30 mouse cellular contexts compared by ENCODE assay signal in the genomic region with DNA sequence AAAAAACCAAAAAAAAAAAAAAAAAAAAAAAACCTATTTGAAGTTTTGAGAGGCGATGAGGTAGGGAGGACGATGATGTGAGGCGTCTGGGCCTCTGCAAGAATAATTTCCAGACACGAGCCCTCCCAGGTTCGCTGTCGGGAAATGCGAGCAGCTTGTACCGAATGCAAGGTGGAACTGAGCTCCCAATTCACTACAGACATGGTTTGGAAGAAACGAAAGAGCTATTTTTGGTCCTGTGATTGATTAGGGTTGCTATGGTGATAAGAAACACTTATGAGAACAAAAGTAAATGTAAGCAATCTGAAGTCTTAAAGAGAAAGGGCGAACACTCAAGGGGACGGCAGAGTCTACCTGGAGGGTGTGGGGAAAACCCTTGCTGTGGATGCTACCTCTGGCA.
DNase-seq lines count a peak whose midpoint lies in the region; ATAC-seq and TF ChIP-seq lines count a peak whose summit lies in the region.
"Had no signal": no experiment of that assay in that cellular context is flagged by ENCODE, and none has a peak within 500 bp of the region (broad histone marks: within the 10 kb centered on the region; RNA-seq: fewer than 3 reads in every experiment).

No protein-coding gene starts in this region.

- peak; percentile 27 for DNase-seq in forebrain, embryonic 14.5 days (ENCODE audit: low spot score)
- DNase-seq in forebrain, embryonic 10.5 days (ENCODE audit: extremely low spot score, low spot score) = no peak
- DNase-seq in layer of hippocampus, adult 2 months (ENCODE audit: low spot score in 2 of 2) = no peak
- DNase-seq in layer of hippocampus, postnatal 25 days (ENCODE audit: extremely low spot score in 1 of 2, low spot score in 1 of 2) = no peak
- DNase-seq in ES-E14 (ENCODE audit: low read depth, low spot score) = no peak
- DNase-seq in heart, adult 2 months = no peak
- DNase-seq: adrenal gland, postnatal 14 days; cerebellum, adult 8-10 months; cerebellum, postnatal 25 days; gastrocnemius, postnatal 25 days; heart, adult 11 months; heart, postnatal 36 days; kidney, adult 11 months; kidney, postnatal 36 days; layer of hippocampus, postnatal 36 days; liver, embryonic 13.5 days; lung, adult 18-20 months; lung, postnatal 4 days; retina, postnatal 1 day; spleen, adult 18-20 months; thymus, postnatal 14 days had no signal

- ATAC-seq in forebrain, embryonic 14.5 days = no peak
- ATAC-seq in monocyte, adult 5-6 weeks (replicated peaks; ENCODE audit: insufficient number of reproducible peaks, low FRiP score, low TSS enrichment, poor library complexity, severe bottlenecking) = no peak
- ATAC-seq: lung, postnatal 0 days had no signal

- in situ Hi-C loops in ES-E14 (cut with MboI; ENCODE audit: low sequenced_read_pairs in 2 of 2, unreplicated experiment in 2 of 2) = no loop called here

- no peaks in the 10 kb centered on the region for H3K4me1 ChIP-seq in forebrain, embryonic 14.5 days (ENCODE audit: control insufficient read depth, insufficient read depth, low read length)
- H3K4me1 ChIP-seq in forebrain, embryonic 10.5 days = peaks cover 5% of the 10 kb centered on the region
- H3K4me1 ChIP-seq in ES-E14 (ENCODE audit: control insufficient read depth in 2 of 2, insufficient read depth in 2 of 2, low read length in 2 of 2, poor library complexity in 1 of 2) = peaks cover 3 to 9% of the 10 kb centered on the region in 2 experiments; a peak in 2 of 4 replicates
- peaks cover 4% of the 10 kb centered on the region for H3K4me1 ChIP-seq in cortical plate, adult 2 months (ENCODE audit: control insufficient read depth, insufficient read depth, low read length)
- H3K4me1 ChIP-seq in heart, adult 2 months (ENCODE audit: control insufficient read depth, insufficient read depth, low read length) = peaks cover 7% of the 10 kb centered on the region
- H3K4me1 ChIP-seq: embryonic facial prominence, embryonic 15.5 days; limb, embryonic 10.5 days; limb, embryonic 15.5 days had no signal

- H3K79me2 ChIP-seq in heart, adult 2 months (replicated peaks; ENCODE audit: control insufficient read depth, insufficient read depth, low read length) = no peaks in the 10 kb centered on the region

- H3K27me3 ChIP-seq in forebrain, embryonic 14.5 days (replicated peaks; ENCODE audit: control insufficient read depth, insufficient read depth, low read length) = no peaks in the 10 kb centered on the region
- no peaks in the 10 kb centered on the region for H3K27me3 ChIP-seq in forebrain, embryonic 10.5 days (ENCODE audit: poor library complexity, severe bottlenecking)
- no peaks in the 10 kb centered on the region for H3K27me3 ChIP-seq in heart, adult 2 months (ENCODE audit: control insufficient read depth, insufficient read depth, low read length)
- H3K27me3 ChIP-seq: embryonic facial prominence, embryonic 15.5 days; hindbrain, embryonic 13.5 days; limb, embryonic 15.5 days; liver, embryonic 13.5 days; megakaryocyte, embryonic 14.5 days had no signal

- TF ChIP-seq CTCF in layer of hippocampus, adult 2 months (conservative IDR thresholded peaks at IDR 0.05) = no peak
- no peak for TF ChIP-seq CTCF in cortical plate, adult 2 months (IDR thresholded peaks at IDR 0.05; ENCODE audit: extremely low read depth, insufficient read depth, low read length)
- TF ChIP-seq CTCF in heart, adult 2 months (IDR thresholded peaks at IDR 0.05) = no peak

- no peak overlapping the region for H3K4me3 ChIP-seq in forebrain, embryonic 14.5 days (ENCODE audit: low read depth, low read length)
- H3K4me3 ChIP-seq in forebrain, embryonic 10.5 days = no peak overlapping the region
- H3K4me3 ChIP-seq in layer of hippocampus, adult 2 months = no peak overlapping the region
- H3K4me3 ChIP-seq in ES-E14 (ENCODE audit: insufficient read depth in 1 of 2, low read depth in 1 of 2, low read length in 2 of 2, poor library complexity in 1 of 2, severe bottlenecking in 1 of 2) = no peak overlapping the region
- no peak overlapping the region for H3K4me3 ChIP-seq in cortical plate, adult 2 months (ENCODE audit: insufficient read depth, low read length)
- H3K4me3 ChIP-seq in heart, adult 2 months = no peak overlapping the region
- H3K4me3 ChIP-seq: embryonic facial prominence, embryonic 15.5 days; hindbrain, embryonic 13.5 days; limb, embryonic 10.5 days; limb, embryonic 15.5 days; liver, embryonic 13.5 days; megakaryocyte, embryonic 14.5 days had no signal

- H3K4me2 ChIP-seq in forebrain, embryonic 14.5 days (ENCODE audit: low read length) = no peak overlapping the region
- H3K4me2 ChIP-seq: embryonic facial prominence, embryonic 15.5 days; heart, embryonic 11.5 days; hindbrain, embryonic 13.5 days; limb, embryonic 15.5 days; liver, embryonic 13.5 days had no signal

- TF ChIP-seq EP300 in heart, adult 2 months (IDR thresholded peaks at IDR 0.05; ENCODE audit: insufficient read depth, low read depth, low read length) = no peak

- 0 out of 2 replicates have a peak, but pooled peaks have one; percentile 25 for TF ChIP-seq POLR2A in cortical plate, adult 2 months (IDR thresholded peaks at IDR 0.05; ENCODE audit: extremely low read depth, insufficient read depth, low read length)
- TF ChIP-seq POLR2A in heart, adult 2 months (IDR thresholded peaks at IDR 0.05; ENCODE audit: insufficient read depth, low read depth, low read length) = no peak

- no peaks in the 10 kb centered on the region; the same call in 1 of the 2 replicates for H3K9me3 ChIP-seq in forebrain, embryonic 14.5 days (replicated peaks; ENCODE audit: control insufficient read depth, low read length)
- peaks cover 6% of the 10 kb centered on the region; the same call in 1 of the 2 replicates for H3K9me3 ChIP-seq in forebrain, embryonic 10.5 days
- no peaks in the 10 kb centered on the region for H3K9me3 ChIP-seq in ES-E14 (ENCODE audit: control insufficient read depth, insufficient read depth, low read depth, low read length)
- H3K9me3 ChIP-seq: embryonic facial prominence, embryonic 15.5 days; limb, embryonic 10.5 days; limb, embryonic 15.5 days; liver, embryonic 13.5 days had no signal

- peaks cover 3% of the 10 kb centered on the region; the same call in 1 of the 2 replicates for H3K36me3 ChIP-seq in forebrain, embryonic 14.5 days (ENCODE audit: control insufficient read depth, insufficient read depth, low read length)
- peaks cover 45% of the 10 kb centered on the region for H3K36me3 ChIP-seq in forebrain, embryonic 10.5 days (replicated peaks)
- peaks cover 4% of the 10 kb centered on the region; the same call in 1 of the 2 replicates for H3K36me3 ChIP-seq in ES-E14 (ENCODE audit: control insufficient read depth, insufficient read depth, low read length, poor library complexity, severe bottlenecking)
- no peaks in the 10 kb centered on the region for H3K36me3 ChIP-seq in heart, adult 2 months (ENCODE audit: control insufficient read depth, insufficient read depth, low read length)
- H3K36me3 ChIP-seq: embryonic facial prominence, embryonic 15.5 days; liver, embryonic 13.5 days had no signal

- H3K9ac ChIP-seq in forebrain, embryonic 14.5 days (ENCODE audit: low read length) = no peak overlapping the region
- H3K9ac ChIP-seq in ES-E14 (ENCODE audit: insufficient read depth, low read depth, low read length, poor library complexity, severe bottlenecking) = no peak overlapping the region
- H3K9ac ChIP-seq in heart, adult 2 months (ENCODE audit: low read depth, low read length) = no peak overlapping the region
- H3K9ac ChIP-seq: embryonic facial prominence, embryonic 15.5 days; hindbrain, embryonic 13.5 days; limb, embryonic 15.5 days; liver, embryonic 13.5 days had no signal

- no peak overlapping the region for H3K27ac ChIP-seq in forebrain, embryonic 14.5 days (ENCODE audit: low read depth, low read length)
- H3K27ac ChIP-seq in forebrain, embryonic 10.5 days = no peak overlapping the region
- peak overlapping the region; percentile 46 for H3K27ac ChIP-seq in layer of hippocampus, adult 2 months
- H3K27ac ChIP-seq in ES-E14 (ENCODE audit: insufficient read depth, low read depth, low read length, poor library complexity, severe bottlenecking) = no peak overlapping the region
- H3K27ac ChIP-seq in cortical plate, adult 2 months (ENCODE audit: insufficient read depth, low read length) = no peak overlapping the region
- no peak overlapping the region for H3K27ac ChIP-seq in heart, adult 2 months
- H3K27ac ChIP-seq: embryonic facial prominence, embryonic 15.5 days; hindbrain, embryonic 13.5 days; limb, embryonic 10.5 days; limb, embryonic 15.5 days; liver, embryonic 13.5 days had no signal

- intact Hi-C loops in heart, adult 2 months (cut with DNase I) = no loop called here

- WGBS in forebrain, embryonic 14.5 days = 70% methylated on average over 11 of the region's 11 CpGs
- WGBS in forebrain, embryonic 10.5 days = 79% methylated on average over 11 of the region's 11 CpGs
- 80% methylated on average over 11 of the region's 11 CpGs for WGBS in heart, adult 2 months

TF ChIP-seq in ES-E14, 5 proteins besides CTCF, POLR2A, EP300 and RAD21:
- TF ChIP-seq ZNF384 (IDR thresholded peaks at IDR 0.05; ENCODE audit: low read depth, low read length) = peak; percentile 21; the same call in 1 of the 2 replicates
- TF ChIP-seq HCFC1 (IDR thresholded peaks at IDR 0.05; ENCODE audit: borderline replicate concordance, insufficient read depth, low read length) = no peak
- no peak for TF ChIP-seq ZC3H11A (IDR thresholded peaks at IDR 0.05; ENCODE audit: borderline replicate concordance, low read depth, low read length)
TF ChIP-seq in ES-E14: peak in this region for 1.
